Mouse (Mus musculus) 3T3-L1 (cell line): ENCODE results near the gene Baz2b.
"Not testable (repeated sequence)": the region's sequence is repeated elsewhere in the genome, so short reads cannot be mapped to it uniquely, and the experiment has no call there.

ENCODE experiments used
- DNase-seq: peaks from one replicate; pipeline ENCODE4 v3.0.0-alpha.2; 2015; ENCODE audit warnings: low read depth, low spot score

Gene Baz2b

DNA sequence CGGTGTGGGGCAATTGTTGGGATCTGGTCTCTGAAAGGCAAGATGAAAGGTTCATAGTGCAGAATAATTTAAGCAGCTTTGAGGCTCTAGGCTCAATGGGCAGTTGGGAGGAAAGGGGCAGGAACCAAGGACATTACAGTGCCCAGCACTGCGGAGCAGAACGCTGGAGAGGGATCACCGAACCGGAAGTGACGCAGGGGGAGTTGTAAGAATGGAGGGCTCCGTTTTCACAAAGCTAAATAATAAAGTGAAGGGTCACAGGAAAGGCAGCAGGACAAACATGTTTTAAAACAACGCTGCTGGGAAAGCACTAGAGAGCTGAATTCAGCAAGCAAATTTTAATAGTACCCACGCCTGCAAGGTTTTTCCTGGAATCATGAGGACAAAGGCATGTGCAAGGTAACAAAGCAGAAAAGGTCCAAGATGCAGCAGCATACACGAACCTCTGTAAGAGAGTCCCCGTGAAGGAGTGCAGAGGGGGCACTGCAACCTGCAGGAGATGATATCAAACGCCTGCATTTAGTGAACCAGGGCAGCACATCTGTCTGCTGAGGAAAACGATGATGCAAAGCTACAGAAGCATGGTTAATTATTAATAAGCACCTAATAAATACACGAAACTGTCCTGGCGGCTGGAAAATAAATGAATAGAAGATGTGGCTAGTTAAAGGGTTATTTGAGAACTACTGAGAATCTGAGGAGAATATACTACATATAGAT lies 120.0 kb downstream of the Baz2b start:
- no peak for DNase-seq

DNA sequence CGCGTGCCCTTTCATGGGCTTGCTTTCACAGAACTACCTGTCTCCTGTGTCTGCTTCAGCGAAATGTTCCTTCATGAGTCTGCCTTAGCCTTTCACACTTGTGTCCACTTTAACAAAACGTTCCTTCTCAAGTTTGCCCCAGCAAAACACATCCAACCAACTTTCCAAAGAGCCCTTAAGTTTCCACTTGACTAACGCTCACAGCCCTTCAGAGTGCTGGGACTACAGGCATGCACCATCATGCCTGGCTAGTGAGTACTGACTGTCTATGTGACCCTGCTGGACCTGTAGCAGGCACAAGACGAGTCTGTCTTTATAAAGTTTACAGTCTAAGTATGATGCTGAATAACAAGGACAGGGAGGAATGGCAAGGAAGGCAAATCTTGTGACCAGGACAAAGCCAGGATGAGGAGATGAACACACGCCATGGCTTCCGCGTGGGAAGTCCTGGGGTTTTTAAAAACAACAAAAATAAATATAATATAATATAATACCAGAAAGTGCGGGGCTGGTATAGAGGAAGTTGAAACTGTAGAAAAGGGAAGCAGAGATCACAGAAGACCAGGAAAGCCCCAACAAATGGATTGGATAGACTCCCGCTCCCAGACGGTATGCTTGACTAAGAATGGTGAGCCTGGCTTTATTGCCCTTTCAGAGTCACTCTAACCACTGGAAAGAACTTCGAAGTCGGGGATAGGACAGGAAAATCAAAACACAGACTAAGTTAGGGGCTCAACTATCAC lies 120.7 kb downstream of the Baz2b start:
- no peak for DNase-seq

DNA sequence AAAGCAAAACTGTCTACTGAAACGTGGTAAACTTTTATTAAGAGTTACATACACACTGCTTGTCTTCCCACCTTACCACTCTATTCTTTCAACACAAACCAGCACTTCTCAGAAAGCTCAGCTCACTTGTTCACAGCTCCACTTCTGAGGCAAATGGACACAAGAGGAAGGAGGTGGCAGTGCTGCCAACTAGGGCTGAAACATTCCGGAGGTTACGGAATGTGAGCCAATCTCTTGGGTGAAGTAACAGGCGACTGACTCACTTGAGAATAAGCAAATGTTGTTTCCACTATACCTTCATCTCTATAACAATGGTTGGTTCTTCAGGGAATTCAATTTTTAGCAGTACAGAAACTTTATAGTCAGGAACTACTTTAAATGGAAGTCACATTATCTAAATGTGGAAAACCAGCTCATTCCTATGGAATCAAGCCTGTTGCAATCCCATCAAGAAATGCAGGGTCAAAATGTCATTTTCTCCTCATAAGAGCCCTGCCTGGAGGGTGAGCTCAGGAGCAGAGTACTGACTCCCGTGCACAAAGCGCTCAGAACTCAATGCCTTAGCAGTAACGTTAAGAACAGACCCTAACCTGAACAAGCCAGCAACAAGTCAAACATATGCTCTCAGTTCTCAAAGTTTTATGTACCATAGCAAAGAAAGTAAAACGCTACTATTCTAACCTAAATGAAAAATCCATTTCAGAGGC lies 123.3 kb downstream of the Baz2b start:
- peak; percentile 96 for DNase-seq

DNA sequence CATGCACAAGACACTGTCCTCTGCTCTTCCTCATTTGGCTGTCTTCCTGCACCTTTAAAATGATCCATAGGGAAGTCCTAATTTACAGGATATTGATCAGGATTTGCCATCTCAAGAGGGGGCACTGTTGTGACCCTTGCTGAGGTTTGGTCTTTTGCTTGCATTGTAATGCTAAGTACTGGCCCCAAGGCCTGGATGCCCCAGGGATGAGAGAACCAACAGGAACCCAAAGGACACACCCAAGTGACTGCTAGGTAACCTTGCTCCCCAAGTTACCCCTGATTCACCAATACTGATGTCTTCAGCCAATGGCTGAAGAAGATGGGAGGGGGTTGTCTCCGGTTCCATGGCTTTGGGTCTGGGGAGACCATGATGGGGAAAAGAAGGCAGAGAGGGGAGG lies 124.8 kb downstream of the Baz2b start:
- no peak for DNase-seq

DNA sequence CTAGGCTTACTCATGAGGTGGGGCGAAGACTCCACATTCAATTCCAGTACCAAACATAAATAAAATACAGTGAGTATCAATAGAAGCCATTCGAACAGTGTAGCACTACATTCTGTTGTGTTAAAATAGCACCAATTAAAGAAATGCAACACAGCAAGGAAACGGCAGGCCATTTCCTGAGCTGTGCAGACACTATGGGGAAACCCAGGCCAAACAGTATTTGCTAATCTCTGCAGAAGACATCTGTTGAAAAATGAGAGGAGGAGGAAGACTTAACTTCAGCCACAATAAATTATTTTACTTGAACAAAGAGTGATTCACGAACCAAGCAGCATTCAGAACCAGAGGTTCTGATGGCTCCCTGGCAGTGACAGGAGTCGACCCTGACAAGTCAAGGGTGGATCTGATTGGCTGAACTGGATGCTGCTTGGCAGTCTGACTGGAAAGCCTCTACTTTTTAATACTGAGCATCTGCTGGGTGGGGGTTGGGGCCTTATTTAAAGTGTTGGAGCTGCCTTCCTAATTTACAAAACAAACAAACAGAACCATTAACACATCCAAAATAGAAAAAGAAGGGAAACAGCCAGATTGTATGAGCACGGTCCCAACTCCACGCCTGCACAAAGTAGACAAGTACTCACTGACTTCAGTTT lies 126.5 kb downstream of the Baz2b start:
- DNase-seq, result peak; percentile 19

DNA sequence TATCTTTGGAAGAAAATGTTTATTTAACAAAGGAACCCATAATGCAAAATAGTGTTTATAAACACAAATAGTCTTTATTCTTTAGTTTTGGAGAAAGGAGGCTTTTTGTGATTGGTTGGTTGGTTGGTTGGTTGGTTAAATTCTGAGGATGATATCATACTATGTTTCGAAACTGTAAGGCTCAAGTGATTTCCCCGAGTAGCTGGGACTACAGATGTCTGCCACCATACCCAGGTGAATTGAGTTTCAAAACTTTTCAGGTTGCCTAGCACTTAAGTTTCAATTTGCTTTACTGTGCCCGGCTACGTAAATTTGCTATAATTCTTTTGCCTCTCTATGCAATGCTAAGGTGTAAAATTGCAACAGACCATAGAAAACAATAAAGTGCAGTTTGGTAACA lies 127.4 kb downstream of the Baz2b start:
- DNase-seq, result no peak

DNA sequence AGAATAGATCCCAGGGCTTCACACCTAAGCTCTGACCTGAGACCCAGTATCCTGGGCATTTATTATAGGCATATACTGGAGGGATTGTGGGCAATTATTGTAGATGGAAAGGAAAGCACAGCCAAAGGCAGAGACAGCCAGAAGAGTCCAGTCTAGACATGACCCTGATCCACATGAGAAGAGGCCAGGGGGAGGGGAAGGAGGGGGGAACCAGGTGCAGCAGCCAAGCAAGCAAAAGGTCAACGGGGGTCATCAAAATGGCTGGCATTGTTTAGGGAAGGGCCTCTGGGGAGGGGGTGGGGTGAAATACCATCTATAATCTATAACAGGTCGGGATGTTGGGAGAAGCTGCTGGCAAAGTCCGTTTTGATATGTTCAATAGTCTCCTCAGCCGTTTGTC lies 128.8 kb downstream of the Baz2b start:
- DNase-seq, result no peak

DNA sequence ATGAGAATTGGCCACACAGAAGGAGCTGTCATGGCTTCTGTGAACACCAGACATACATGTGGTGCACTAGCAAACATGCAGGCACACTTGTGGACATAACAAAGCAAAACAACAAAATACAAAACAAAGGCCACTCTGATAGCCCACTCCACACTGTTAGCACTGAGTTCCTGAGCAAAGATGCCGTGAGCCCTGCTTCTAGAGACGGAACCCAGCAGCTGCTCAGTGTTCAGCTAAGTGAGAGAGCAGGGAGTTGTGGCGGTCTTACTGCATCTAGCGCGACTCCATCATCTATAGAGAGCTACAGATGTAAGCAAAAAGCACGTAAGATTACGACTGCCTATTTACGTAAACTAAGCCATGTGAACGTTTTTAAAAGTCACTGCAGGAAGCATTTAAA lies 132.0 kb downstream of the Baz2b start:
- DNase-seq, result no peak

DNA sequence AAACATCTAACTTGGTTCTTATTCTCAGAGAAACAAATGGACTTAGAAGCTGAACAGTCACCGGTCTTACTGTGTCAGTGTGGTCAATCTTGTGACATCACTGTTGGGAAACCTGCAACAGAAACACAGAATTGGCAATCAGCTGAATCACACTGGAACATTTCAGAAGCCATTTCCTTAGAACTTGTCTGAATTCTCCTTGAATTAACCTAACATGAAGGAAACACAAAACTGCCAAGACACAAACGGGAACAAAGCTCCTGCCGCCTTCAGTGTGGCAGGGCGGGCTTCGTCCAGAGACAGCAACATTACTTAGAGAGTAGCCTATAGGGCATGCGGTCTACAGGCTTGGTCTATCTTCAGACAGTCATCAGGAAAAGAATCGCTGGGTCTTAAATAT lies 132.8 kb downstream of the Baz2b start:
- peak; percentile 74 for DNase-seq

DNA sequence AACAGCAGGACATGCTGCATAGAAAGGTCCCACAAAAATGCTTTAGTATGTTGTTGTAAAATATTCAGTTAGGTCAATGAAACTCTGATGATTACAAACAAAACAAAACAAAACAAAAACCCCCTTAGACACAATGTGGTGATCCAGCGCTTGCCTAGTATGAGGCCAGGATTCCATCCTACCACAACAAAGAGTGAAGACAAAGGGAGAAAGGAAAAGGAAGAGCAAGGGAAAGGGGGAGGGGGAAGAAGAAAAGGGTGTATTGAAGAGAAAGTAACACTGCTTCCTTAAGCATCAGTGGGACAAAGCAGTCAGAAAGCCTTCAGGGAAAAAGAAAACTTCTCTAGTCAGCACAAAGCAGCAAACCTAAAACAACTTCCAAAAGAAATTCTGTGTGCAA lies 133.6 kb downstream of the Baz2b start:
- DNase-seq, result no peak

DNA sequence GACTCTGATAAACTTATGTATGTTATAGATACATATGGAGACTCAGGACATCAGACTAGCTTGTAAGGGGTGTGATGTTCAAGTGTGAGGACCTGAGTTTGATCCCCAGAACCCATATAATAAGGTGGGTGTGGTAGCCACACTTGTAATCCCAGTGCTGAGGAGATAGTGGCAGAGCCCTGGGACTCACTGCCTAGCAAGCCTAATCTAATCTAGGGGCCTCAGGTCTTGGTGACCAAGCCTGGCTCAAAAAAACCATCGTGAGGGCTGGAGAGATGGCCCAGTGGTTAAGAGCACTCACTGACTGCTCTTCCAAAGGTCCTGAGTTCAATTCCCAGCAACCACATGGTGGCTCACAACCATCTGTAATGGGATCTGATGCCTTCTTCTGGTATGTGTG lies 135.8 kb downstream of the Baz2b start:
- not testable (repeated sequence) for DNase-seq

DNA sequence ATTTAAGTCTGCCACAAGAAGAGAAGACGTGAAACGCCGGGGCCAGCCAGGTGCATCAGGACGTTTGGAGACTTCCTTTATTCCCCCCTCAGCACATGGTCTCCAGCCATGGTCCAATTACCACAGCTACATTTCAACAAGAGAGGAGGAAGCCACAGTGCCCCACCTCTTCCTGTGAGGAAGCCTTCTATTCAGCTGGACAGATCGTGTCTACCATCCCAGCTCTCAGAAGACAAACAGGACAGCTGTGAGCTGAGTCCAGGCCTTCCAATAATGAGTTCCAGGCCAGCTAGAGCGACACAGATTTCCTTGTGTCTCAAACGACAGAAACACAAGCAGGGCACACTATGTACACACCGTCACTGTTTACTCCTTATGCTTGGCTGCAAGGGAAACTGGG lies 137.8 kb downstream of the Baz2b start:
- no peak for DNase-seq

DNA sequence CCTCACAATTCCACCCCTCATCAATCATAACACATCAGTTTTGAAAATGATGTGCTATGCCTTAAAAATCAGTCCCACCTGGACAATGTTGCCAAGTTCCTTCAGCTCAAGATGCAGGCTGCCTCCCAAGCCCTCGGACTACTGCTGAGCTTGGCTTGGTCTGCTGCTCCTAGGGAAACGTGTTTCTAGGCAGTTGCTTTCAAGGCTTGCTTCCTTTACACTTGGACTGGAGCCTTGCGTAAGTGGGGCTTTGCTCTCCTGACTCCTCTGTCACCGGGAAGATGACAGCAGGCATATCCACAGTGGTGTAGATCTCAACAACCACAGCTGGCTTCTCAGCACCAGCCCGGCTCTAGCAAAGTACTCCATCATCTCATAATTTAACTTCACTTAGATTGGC lies 138.7 kb downstream of the Baz2b start:
- no peak for DNase-seq

DNA sequence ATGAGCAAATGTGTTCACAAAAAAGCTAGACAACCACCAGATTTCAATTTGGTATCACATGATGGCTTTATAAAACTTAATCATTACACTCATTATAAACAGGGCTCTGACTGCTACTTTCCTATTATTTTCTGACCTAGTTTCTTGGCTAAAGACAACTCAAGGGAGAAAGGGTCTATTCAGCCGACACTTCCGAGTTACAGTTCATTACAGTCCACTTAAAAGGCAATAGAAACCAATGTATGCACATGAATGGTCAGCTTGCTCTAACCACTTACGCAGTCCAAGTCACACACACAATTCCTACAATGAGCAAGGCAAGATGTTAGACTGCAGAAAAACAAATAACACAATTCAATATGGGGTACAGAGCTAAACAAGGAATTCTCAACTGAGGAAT lies 141.2 kb downstream of the Baz2b start:
- no peak for DNase-seq

DNA sequence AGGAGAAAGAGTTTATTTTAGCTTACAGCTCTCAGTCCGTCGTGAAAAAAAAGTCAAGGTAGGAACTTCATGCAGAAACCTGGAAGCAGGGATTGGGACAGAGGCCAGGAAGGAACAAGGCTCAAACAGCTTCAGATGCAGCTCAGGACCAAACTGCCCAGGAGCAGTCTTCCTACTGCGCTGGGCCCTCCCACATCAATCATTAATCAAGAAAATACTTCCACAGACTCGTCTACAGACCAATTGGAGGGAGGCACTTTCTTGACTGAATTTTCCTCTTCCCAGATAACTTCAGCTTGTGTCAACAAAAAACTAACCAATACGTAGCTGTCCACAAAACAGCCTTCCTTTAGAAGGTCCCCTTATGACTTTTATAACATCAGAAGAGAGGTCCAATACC lies 144.2 kb downstream of the Baz2b start:
- DNase-seq, result no peak

DNA sequence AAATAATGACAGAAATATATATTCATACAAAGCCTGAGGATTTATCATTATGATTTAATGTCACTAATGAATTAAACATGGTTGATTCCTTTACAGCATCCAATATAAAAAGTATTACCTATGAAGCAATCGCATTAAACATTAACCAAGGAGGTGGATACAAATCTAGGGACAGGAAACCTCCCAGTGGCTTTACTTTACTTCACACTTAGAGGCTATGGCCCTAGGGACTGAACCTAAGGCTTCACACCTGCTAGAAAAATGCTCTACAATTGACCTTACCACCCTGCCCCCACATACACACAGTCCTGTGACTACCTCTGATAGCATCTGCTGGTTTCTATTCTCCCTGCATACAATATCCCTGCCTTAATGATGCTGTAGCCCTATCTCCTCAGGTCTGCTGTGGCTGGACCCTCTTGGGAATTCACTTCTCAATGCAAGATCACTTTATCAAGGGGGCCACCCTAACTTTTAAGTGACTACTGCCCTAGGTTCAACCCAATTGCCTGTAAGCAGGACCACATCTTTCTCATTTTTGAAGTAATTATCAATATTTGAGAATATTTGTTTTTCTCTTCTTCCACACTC lies 149.4 kb downstream of the Baz2b start:
- no peak for DNase-seq

DNA sequence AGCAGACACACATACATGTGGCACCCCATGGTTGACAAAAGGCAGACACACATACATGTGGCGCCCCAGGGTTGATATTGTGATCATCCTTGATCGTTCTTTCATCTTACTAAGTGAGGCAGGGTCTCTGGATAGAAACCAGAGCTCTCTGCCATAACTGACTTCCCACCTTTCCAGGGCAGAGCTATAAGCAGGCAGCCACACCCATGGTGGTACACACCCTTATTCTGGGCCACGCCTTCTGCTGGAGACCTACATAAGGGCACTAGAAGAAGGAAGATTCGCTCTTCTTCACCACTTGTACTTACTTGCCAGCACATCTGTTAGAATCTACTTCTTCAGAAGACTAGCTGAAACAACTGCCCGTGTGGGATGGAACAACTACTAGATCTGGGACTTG lies 150.3 kb downstream of the Baz2b start:
- no peak for DNase-seq

DNA sequence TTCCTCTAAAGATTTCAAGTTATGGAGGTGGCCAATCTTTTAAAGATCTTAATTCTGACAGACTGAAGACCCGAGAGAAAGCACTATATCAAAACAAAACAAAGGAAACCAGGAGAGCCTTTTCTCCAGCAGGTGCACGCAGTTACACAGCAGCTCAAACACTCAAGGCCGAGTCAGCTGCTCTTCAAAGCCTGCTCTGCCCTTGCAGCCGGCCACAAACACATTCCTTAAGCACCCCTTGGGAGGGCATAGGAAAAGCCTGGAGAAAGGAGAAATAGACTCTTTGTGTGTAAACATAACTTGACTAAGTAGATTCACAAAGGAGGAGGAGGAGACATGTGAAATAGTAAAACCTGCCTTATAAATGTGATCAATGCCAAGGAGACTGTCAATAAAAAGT lies 153.6 kb downstream of the Baz2b start:
- peak; percentile 20 for DNase-seq

DNA sequence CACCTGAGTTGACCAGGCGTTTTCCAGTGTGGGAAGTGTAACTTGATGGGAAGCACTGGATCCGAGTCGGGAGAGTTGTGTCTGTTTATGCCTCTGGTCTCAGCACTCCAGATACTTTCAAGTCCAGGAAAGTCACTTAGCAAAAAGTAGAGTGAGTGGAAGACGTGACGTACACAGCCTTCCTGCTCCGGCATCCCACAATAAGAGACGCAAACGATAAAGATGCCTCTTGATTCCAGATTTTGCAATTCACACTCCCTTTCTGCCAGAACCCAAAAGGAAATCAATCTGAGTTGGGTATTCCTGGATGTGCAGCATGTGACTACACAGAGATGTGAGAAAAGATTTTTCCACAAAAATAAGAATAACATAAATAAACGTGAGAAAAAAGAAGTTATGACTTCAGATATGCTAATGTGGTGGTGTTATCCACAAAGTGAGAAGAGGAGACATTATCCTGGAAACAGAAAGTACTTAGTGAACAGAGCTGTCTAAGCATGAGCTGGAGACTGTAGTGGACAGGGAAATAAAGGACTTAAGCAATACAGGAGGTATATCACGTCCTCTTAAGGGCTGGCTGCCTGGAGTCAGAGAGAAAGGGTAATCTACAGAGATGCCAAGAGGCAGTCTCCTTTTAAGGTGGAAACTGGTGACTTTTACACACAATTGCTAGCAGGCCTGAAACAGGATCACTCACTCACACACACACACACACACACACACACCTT lies 154.7 kb downstream of the Baz2b start:
- DNase-seq, result no peak

DNA sequence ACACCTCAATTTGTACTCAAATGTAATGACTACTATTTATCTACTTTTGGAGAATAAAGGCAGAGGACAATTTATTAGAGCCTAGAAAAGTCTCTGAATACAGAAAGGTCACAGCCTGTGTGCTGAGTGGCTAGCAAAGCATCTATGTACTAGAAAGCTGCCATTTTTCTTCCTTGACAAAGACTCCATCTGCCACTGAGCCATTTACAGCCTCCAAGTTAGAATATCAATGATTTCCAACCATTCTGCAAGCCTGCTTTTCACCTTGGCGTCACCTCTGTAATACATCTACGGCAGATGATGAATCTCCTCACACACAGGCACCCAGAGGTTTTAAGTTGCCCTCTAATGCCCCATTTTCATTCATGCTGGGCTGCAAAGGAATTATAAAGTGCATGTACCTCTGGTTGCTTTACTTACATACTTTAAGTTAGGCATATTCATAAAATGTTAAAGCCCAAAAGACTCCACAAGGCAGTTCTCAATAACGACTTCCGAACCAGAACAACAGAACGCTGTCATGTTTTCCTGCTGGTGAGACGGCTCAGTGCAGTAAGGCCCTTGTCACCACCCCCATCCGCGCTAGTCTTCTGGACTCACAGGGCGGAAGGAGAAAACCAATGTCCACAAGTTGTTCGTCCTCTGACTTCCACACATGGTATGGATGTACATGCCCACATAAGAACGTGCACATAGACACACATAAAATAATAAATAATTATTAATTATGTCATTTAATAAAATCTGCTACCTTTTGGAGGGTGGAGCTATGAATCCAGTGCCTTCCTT lies 156.2 kb downstream of the Baz2b start:
- DNase-seq, result no peak
